Mouse (Mus musculus) testis, adult 2 months (tissue): ENCODE results near the gene Ctnna3. TPM values are rescaled to one million over a fixed set of nuclear protein-coding genes. Genes with fewer than 3 reads are reported as not detected.
"Not testable (repeated sequence)": the region's sequence is repeated elsewhere in the genome, so short reads cannot be mapped to it uniquely, and the experiment has no call there.

Source experiments
- H3K27ac ChIP-seq: fragments of 200-500 bp; 2 replicates; pipeline ENCODE4 v1.5.1; 2012; ENCODE audit warnings: low read depth, low read length; ENCODE audit not compliant: control insufficient read depth, insufficient read depth
- H3K27me3 ChIP-seq: fragments of 200-500 bp; 2 replicates; pipeline ENCODE4 v1.6.1; 2012; ENCODE audit warnings: mild to moderate bottlenecking, low read length, moderate library complexity; ENCODE audit not compliant: control insufficient read depth, insufficient read depth
- H3K36me3 ChIP-seq: fragments of 200-500 bp; 2 replicates; pipeline ENCODE4 v1.6.1; 2012; ENCODE audit warnings: mild to moderate bottlenecking, low read length; ENCODE audit not compliant: control insufficient read depth, insufficient read depth
- H3K4me1 ChIP-seq: fragments of 200-500 bp; 2 replicates; pipeline ENCODE4 v1.6.1; 2012; ENCODE audit warnings: low read length; ENCODE audit not compliant: control insufficient read depth, insufficient read depth
- H3K4me3 ChIP-seq: fragments of 200-500 bp; 2 replicates; pipeline ENCODE4 v1.5.1; 2012; ENCODE audit warnings: low read depth, mild to moderate bottlenecking, low read length, moderate library complexity, mixed read lengths; ENCODE audit not compliant: control insufficient read depth
- CTCF ChIP-seq: fragments of 200-500 bp; IDR thresholded peaks from 2 replicates; pipeline ENCODE4 v1.5.1; 2012; ENCODE audit warnings: low read depth, mild to moderate bottlenecking, inconsistent platforms, low read length, moderate library complexity; ENCODE audit not compliant: control insufficient read depth, insufficient read depth, insufficient replicate concordance
- POLR2A ChIP-seq: fragments of 200-500 bp; IDR thresholded peaks from 2 replicates; pipeline ENCODE4 v1.6.1; 2012; ENCODE audit warnings: low read depth, mild to moderate bottlenecking, inconsistent platforms, low read length, moderate library complexity; ENCODE audit not compliant: control insufficient read depth
- polyA plus RNA-seq: library from polyadenylated mRNA; depleted of rRNA; stranded (reverse); fragments of >200 nt; gene quantifications from 2 replicates; pipeline ENCODE4 v1.2.3, GENCODE M21; 2012

Gene Ctnna3
- polyA plus RNA-seq, 1 experiment, result 38.9 TPM

GRCm38 (mm10) chr10:64735692-64736091 lies 1305.8 kb downstream of the Ctnna3 start:
- no peaks in the 10 kb centered on the region for H3K4me1 ChIP-seq
- no peak overlapping the region for H3K27ac ChIP-seq
- H3K36me3 ChIP-seq, result no peaks in the 10 kb centered on the region
- no peaks in the 10 kb centered on the region for H3K27me3 ChIP-seq
- TF ChIP-seq POLR2A (no peak), CTCF (no peak)
- no peak overlapping the region for H3K4me3 ChIP-seq

DNA sequence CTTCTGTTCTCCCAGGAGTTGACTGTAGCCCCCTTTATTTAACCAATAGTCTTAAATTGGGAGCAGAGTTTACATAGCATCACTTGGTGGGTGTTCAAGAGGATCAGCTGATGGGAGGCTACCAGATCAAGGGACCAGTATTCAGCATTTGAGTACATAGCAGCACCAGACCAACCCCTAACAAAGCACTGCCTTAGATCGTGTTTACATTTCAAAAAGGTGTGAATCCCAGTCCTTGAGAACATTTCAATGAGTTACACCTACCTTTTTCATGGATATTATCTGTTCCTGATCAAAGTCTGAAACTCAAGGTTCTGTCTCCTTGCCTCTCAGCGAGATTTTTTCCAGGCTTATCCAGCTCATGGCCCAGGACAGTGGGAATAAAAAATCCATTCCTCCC lies 1306.7 kb downstream of the Ctnna3 start:
- no peak overlapping the region for H3K4me3 ChIP-seq
- H3K36me3 ChIP-seq, result no peaks in the 10 kb centered on the region
- no peak for TF ChIP-seq POLR2A
- no peak for TF ChIP-seq CTCF
- H3K27ac ChIP-seq, result no peak overlapping the region
- H3K4me1 ChIP-seq, result no peaks in the 10 kb centered on the region
- H3K27me3 ChIP-seq, result no peaks in the 10 kb centered on the region

GRCm38 (mm10) chr10:64741721-64742120 lies 1311.8 kb downstream of the Ctnna3 start:
- H3K36me3 ChIP-seq, H3K27ac ChIP-seq, H3K4me3 ChIP-seq, H3K4me1 ChIP-seq, H3K27me3 ChIP-seq: not testable (repeated sequence)

DNA sequence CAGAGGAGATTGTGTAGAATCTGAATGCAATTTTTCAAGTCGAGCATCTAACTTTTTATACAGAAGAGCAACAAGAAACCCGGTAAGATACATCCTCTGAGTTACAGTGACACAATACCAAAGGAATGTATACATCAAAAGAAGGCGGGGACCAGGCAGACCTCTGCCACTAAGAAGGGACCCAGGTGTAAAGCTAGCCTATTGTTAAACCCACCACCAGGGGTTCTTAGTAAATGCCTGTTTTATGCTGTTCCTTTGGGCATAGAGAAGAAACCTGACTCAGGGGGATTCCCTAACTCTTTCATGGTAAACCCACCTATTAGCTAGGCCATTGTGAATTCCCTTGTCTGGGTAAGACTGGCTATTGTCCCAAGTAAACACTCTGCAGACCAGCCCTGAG lies 1314.2 kb downstream of the Ctnna3 start:
- not testable (repeated sequence) for H3K27me3 ChIP-seq, H3K4me3 ChIP-seq, H3K4me1 ChIP-seq, H3K36me3 ChIP-seq, H3K27ac ChIP-seq

DNA sequence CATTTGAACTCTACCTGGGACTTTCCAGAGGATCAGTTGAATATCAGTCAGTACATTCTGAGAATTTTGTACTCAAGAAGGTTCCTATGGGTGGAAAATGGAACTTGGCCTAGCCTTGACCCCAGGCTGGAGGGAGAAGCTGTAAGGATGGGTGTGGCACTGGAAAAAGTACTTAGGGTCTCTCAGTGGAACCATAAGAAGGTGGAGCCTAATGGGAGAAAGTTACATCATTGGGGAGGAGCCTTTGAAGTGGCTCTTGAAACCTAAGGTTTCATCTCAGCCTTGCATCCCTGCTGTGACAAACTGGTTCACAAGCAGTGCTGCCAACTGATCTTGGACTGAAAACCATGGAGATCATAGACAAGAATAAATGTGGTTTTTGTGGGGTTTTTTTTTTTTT lies 1318.8 kb downstream of the Ctnna3 start:
- Histone ChIP-seq H3K36me3 (no peaks in the 10 kb centered on the region), H3K27ac (no peak overlapping the region), H3K27me3 (no peaks in the 10 kb centered on the region), H3K4me1 (no peaks in the 10 kb centered on the region; the same call in 1 of the 2 replicates), H3K4me3 (no peak overlapping the region)
- TF ChIP-seq POLR2A (no peak), CTCF (no peak)

GRCm38 (mm10) chr10:64750791-64751190 lies 1320.9 kb downstream of the Ctnna3 start:
- H3K4me1 ChIP-seq, result no peaks in the 10 kb centered on the region; the same call in 1 of the 2 replicates
- H3K36me3 ChIP-seq, result no peaks in the 10 kb centered on the region
- no peak overlapping the region for H3K27ac ChIP-seq
- TF ChIP-seq POLR2A, result no peak
- TF ChIP-seq CTCF, result no peak
- H3K4me3 ChIP-seq, result no peak overlapping the region
- no peaks in the 10 kb centered on the region for H3K27me3 ChIP-seq

DNA sequence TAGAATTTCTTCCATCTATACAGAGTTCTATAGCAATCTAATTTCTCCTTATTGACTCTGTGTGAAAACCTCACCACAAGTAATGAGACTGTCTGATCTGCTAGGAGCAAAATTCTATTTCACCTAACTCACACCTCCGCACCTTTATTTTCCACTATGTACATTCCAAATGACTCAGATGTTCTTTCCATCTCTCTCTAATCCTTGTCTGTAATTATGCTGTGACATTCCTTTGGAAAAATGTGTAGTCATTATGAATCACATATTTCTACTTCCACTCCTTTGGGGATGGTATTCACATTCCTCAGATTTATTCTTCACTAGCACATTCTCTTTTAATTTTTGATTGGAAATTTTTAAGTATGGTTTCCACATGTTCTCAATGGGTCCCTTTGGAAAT lies 1406.4 kb downstream of the Ctnna3 start:
- H3K4me1 ChIP-seq, result no peaks in the 10 kb centered on the region
- no peak overlapping the region for H3K27ac ChIP-seq
- TF ChIP-seq CTCF, result no peak
- TF ChIP-seq POLR2A, result no peak
- H3K4me3 ChIP-seq, result no peak overlapping the region
- no peaks in the 10 kb centered on the region for H3K27me3 ChIP-seq
- H3K36me3 ChIP-seq, result no peaks in the 10 kb centered on the region

DNA sequence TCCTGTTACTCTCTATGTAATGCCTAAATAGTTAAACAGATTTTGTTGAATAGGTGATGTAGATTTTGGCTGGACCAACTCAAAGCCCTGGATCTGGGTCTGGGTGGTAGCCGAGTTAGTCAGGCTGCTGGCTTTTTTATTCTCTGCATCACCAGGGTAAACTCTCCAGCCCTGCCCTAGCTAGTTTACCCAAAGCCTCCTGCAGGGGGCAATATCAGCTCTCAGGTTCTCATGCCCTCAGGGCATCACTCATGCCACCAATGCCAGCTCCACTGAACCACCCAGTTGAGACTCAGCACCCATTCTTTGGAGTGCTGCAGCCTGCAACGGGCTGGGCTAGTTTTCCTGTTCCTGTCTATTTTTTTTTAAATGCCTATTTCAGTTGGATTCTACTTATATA lies 1431.5 kb downstream of the Ctnna3 start:
- H3K4me3 ChIP-seq, result no peak overlapping the region
- no peaks in the 10 kb centered on the region for H3K4me1 ChIP-seq
- no peak for TF ChIP-seq POLR2A
- TF ChIP-seq CTCF, result no peak
- no peak overlapping the region for H3K27ac ChIP-seq
- no peaks in the 10 kb centered on the region for H3K27me3 ChIP-seq
- no peaks in the 10 kb centered on the region for H3K36me3 ChIP-seq
